Mouse (Mus musculus): ENCODE data around the gene Mxd1. TPM values are rescaled to one million over a fixed set of nuclear protein-coding genes. Genes with fewer than 3 reads are reported as not detected.

Mxd1 gene
- polyA plus RNA-seq, 1 experiment from 2014 or later = 6.4 TPM

DNA sequence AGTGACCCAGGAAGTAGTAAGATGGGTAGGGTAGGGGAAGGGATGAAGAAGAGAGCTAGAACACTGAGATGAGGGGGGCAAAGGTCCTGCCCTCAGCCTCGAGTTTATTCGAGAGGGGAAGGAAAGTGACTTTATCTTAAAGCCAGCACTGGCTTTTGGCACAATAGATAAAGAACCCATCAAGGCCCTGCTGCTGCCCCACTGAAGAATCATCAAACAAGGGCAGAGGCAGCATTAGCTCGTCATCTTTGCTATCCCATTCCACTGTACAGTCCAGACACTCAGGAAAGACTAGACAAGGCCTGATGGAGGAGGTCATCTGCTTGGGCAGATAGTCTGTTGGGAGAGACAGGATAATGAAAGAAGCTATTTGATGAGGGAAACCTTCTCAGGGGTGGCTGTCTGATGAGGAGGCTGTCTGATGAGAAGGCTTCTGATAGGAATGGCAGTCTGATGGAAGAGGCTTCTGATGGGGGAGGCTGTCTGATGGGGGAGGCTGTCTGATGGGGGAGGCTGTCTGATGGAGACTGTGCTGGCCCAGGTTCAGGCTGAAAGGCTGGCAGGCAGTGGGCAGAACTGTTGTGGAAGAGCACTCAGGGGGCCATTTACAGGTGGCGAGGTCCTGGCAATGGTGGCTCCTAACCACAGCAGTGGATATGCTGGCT lies 31.7 kb downstream of the Mxd1 start:
- Histone ChIP-seq H3K4me1 (replicated peaks; ENCODE audit: insufficient read depth, low read length) (no peaks in the 10 kb centered on the region), H3K4me3 (replicated peaks; ENCODE audit: low read depth, low read length) (no peak overlapping the region), H3K36me3 (ENCODE audit: insufficient read depth, low read length) (no peaks in the 10 kb centered on the region), H3K27ac (no peak overlapping the region), H3K9me3 (replicated peaks; ENCODE audit: low read length) (no peaks in the 10 kb centered on the region), H3K9ac (ENCODE audit: low read depth, low read length) (no peak overlapping the region), H3K27me3 (ENCODE audit: insufficient read depth, low read length) (no peaks in the 10 kb centered on the region), H3K4me2 (ENCODE audit: low read length) (no peak overlapping the region)
- 56% methylated on average over 4 of the region's 4 CpGs for WGBS
- no peak for TF ChIP-seq CTCF (IDR thresholded peaks at IDR 0.05; ENCODE audit: low read depth)
- no peak for ATAC-seq (replicated peaks; ENCODE audit: low FRiP score, low read depth)
- no peak for DNase-seq (ENCODE audit: low spot score)

DNA sequence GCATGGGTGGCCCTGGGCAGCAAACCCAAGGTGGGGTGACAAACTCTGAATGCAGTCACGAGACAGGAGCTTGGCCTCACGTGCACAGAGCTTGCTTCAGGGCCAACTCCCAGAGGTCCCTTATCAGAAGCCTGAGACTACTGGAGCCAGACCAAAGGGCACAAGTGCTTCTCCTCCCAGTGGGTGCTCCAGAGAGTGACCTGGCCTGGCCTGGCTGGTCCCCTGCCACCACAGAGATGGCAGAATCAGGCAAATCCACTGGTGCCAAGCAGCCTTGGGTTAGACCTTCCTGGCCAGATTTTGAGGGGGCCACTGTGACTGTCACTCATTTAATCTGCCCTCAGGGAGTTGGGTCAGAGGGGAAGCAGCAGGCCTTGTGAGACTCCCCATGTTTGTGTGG lies 32.5 kb downstream of the Mxd1 start:
- WGBS = 62% methylated on average over 2 of the region's 2 CpGs
- H3K4me3 ChIP-seq (replicated peaks; ENCODE audit: low read depth, low read length) = no peak overlapping the region
- no peak overlapping the region for H3K4me2 ChIP-seq (ENCODE audit: low read length)
- H3K9me3 ChIP-seq (replicated peaks; ENCODE audit: low read length) = no peaks in the 10 kb centered on the region
- no peak overlapping the region for H3K27ac ChIP-seq
- DNase-seq (ENCODE audit: low spot score) (no peak), ATAC-seq (replicated peaks; ENCODE audit: low FRiP score, low read depth) (0 out of 2 replicates have a peak, but pooled peaks have one; percentile 7)
- H3K4me1 ChIP-seq (replicated peaks; ENCODE audit: insufficient read depth, low read length) = no peaks in the 10 kb centered on the region
- no peaks in the 10 kb centered on the region for H3K36me3 ChIP-seq (ENCODE audit: insufficient read depth, low read length)
- no peaks in the 10 kb centered on the region for H3K27me3 ChIP-seq (ENCODE audit: insufficient read depth, low read length)
- TF ChIP-seq CTCF (IDR thresholded peaks at IDR 0.05; ENCODE audit: low read depth) = no peak
- no peak overlapping the region for H3K9ac ChIP-seq (ENCODE audit: low read depth, low read length)

DNA sequence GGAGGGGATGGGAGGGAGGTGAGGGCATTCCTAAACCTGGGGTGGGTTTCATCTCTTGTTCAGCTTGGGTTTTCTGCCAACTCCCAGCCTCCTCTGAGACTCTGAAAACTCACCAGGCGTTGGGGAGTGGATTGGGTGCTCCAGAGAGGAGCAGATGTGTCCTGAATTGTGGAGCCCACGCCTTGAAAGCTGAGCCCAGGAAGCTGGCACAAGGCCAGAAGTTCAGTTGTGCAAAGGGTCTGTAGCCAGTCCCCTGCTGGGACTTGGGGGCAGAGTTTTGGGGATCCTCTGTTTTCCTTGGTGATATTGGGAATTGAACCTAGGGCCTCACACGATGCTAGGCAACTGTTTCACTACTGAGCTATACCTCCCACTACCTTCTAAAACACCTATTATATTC lies 38.8 kb downstream of the Mxd1 start:
- Histone ChIP-seq H3K4me1 (replicated peaks; ENCODE audit: insufficient read depth, low read length) (no peaks in the 10 kb centered on the region), H3K27me3 (ENCODE audit: insufficient read depth, low read length) (no peaks in the 10 kb centered on the region), H3K4me3 (replicated peaks; ENCODE audit: low read depth, low read length) (no peak overlapping the region), H3K27ac (no peak overlapping the region), H3K9me3 (replicated peaks; ENCODE audit: low read length) (no peaks in the 10 kb centered on the region), H3K36me3 (ENCODE audit: insufficient read depth, low read length) (no peaks in the 10 kb centered on the region), H3K4me2 (ENCODE audit: low read length) (no peak overlapping the region), H3K9ac (ENCODE audit: low read depth, low read length) (no peak overlapping the region)
- ATAC-seq (replicated peaks; ENCODE audit: low FRiP score, low read depth) = no peak
- TF ChIP-seq CTCF (IDR thresholded peaks at IDR 0.05; ENCODE audit: low read depth) = no peak
- no peak for DNase-seq (ENCODE audit: low spot score)
- WGBS = 69% methylated on average over 3 of the region's 3 CpGs

DNA sequence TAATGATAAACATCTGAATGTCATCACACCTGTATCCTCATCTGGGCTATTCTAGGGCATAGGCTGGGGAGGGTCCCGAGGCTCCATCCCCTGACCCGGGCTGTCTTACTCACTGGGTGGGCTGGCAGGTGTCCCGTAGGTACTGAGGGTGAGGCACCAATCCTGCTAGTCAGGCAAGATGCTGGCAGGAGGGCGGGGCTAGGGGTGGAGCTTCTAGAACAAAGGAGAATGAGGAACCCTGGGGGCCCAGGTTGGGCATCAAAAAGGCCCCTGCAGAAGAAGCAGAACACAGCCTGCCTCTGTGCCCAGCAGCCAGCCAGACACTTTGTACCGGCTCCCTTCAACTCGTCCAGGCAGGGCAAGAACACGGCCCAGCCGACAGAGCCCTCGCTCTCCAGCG lies 41.0 kb downstream of the Mxd1 start, which contains the start of gene Asprv1:
Gene Asprv1, plus strand, starts transcription at position 219 of the 400 bp plus-strand sequence.
- Histone ChIP-seq H3K27me3 (ENCODE audit: insufficient read depth, low read length) (no peaks in the 10 kb centered on the region), H3K27ac (no peak within 1 kb of the TSS), H3K4me1 (replicated peaks; ENCODE audit: insufficient read depth, low read length) (no peaks in the 10 kb centered on the region), H3K4me2 (ENCODE audit: low read length) (no peak within 1 kb of the TSS), H3K9me3 (replicated peaks; ENCODE audit: low read length) (no peaks in the 10 kb centered on the region), H3K9ac (ENCODE audit: low read depth, low read length) (no peak within 1 kb of the TSS), H3K36me3 (ENCODE audit: insufficient read depth, low read length) (no peaks in the 10 kb centered on the region), H3K4me3 (replicated peaks; ENCODE audit: low read depth, low read length) (no peak within 1 kb of the TSS)
- no peak for DNase-seq (ENCODE audit: low spot score)
- WGBS = 55% methylated on average over 10 of the region's 10 CpGs
- no peak for ATAC-seq (replicated peaks; ENCODE audit: low FRiP score, low read depth)
- TF ChIP-seq CTCF (IDR thresholded peaks at IDR 0.05; ENCODE audit: low read depth) = no peak

DNA sequence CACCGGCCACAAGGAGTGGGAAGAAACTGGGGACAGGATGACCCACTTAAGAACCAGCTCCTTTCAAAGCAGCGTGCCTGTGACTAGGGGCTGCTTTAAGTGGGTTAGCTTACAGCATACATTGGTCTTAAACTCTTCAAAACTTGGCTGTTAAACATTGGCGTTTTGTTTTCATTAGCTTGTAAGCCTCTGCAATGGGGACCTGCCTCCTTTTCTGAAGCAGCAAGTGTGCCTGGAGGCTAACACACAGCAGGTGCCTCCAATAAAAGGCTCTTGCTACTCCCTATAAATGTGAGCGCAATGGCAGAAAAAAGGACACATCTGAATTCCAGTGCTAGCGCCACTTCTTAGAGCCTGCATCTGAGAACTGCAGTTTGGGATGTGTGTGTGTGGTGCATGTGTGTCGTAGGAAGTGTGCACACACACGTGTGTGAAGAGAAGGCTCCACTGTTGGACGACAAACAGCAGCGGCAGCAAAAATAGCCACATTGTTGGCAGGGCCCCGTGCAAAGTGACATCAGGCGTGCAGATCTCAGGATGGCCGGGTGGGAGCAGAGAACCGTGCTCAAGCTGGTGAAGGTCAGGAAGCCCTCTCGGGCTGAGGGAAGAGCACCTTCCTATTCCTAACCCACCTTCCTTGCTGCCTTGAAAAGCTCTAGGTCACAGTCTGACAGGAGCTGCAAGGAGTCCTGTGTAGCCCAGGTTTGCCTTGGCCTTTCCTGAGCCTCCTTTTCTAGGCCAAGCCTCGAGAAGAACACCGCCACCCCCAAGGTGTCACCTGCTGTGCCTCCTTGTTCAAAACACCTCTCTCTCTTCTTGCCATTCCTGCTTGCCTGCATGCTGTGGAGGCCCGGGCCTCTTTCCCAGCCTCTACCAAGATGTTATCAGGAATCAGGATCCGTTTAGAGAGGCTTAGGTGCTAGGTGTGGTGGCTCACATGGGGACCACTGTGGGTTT lies 44.6 kb downstream of the Mxd1 start:
- Histone ChIP-seq H3K9me3 (replicated peaks; ENCODE audit: low read length) (no peaks in the 10 kb centered on the region), H3K36me3 (ENCODE audit: insufficient read depth, low read length) (no peaks in the 10 kb centered on the region), H3K4me1 (replicated peaks; ENCODE audit: insufficient read depth, low read length) (no peaks in the 10 kb centered on the region), H3K27me3 (ENCODE audit: insufficient read depth, low read length) (no peaks in the 10 kb centered on the region), H3K4me2 (ENCODE audit: low read length) (no peak overlapping the region), H3K9ac (ENCODE audit: low read depth, low read length) (no peak overlapping the region), H3K4me3 (replicated peaks; ENCODE audit: low read depth, low read length) (no peak overlapping the region), H3K27ac (no peak overlapping the region)
- TF ChIP-seq CTCF (IDR thresholded peaks at IDR 0.05; ENCODE audit: low read depth) = no peak
- ATAC-seq (replicated peaks; ENCODE audit: low FRiP score, low read depth) = no peak; the same call in 1 of the 2 replicates
- DNase-seq (ENCODE audit: low spot score) = no peak
- WGBS = 49% methylated on average over 18 of the region's 18 CpGs

DNA sequence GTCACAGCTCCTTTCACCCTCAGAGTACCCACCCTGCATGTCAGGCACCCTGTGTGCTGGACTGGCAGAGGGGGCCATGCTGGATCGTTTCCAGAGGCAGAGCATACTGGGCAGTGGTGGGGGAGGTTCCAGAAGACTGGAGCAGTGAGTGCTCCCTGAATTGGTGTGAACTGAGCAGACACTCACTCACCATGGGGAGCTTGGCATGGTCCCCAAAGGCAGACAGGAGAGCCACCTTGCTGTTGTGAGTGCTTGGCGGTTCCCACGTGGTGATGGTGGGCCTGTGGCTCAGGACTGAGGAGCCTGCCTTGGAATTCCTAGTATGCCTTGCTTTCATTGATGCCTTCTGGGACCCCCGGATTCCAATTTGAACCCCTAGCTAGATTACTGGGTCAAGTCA lies 45.8 kb downstream of the Mxd1 start:
- H3K9me3 ChIP-seq (replicated peaks; ENCODE audit: low read length) = no peaks in the 10 kb centered on the region
- WGBS = 82% methylated on average over 4 of the region's 4 CpGs
- no peaks in the 10 kb centered on the region for H3K4me1 ChIP-seq (replicated peaks; ENCODE audit: insufficient read depth, low read length)
- H3K9ac ChIP-seq (ENCODE audit: low read depth, low read length) = no peak overlapping the region
- H3K4me3 ChIP-seq (replicated peaks; ENCODE audit: low read depth, low read length) = no peak overlapping the region
- H3K27me3 ChIP-seq (ENCODE audit: insufficient read depth, low read length) = no peaks in the 10 kb centered on the region
- no peak overlapping the region for H3K27ac ChIP-seq
- no peak for ATAC-seq (replicated peaks; ENCODE audit: low FRiP score, low read depth)
- H3K4me2 ChIP-seq (ENCODE audit: low read length) = no peak overlapping the region
- no peak for DNase-seq (ENCODE audit: low spot score)
- H3K36me3 ChIP-seq (ENCODE audit: insufficient read depth, low read length) = no peaks in the 10 kb centered on the region
- no peak for TF ChIP-seq CTCF (IDR thresholded peaks at IDR 0.05; ENCODE audit: low read depth)

Data from kidney, postnatal 0 days (tissue).